Mouse (Mus musculus) kidney, embryonic 15.5 days (tissue): Measurements from ENCODE around the gene Ghrhr. TPM values are rescaled to one million over a fixed set of nuclear protein-coding genes. Genes with fewer than 3 reads are reported as not detected.
A peak's percentile ranks its signal among the peaks of the same experiment; 100 is the strongest.

ENCODE experiments used
- ATAC-seq: fragments of 200-750 bp; cut with Nextera tagmentation; replicated peaks from 2 replicates; pipeline ENCODE4 v1.8.0; 2017; ENCODE audit warnings: moderate TSS enrichment; ENCODE audit not compliant: low FRiP score
- H3K27ac ChIP-seq: fragments of 300-500 bp; sonication (generic); 2 replicates; pipeline ENCODE4 v1.5.1; 2015; ENCODE audit warnings: mild to moderate bottlenecking, inconsistent platforms
- H3K27me3 ChIP-seq: fragments of 300-500 bp; sonication (generic); 2 replicates; pipeline ENCODE4 v1.6.1; 2015; ENCODE audit warnings: inconsistent platforms
- H3K36me3 ChIP-seq: fragments of 300-500 bp; sonication (generic); 2 replicates; pipeline ENCODE4 v1.6.1; 2015; ENCODE audit warnings: inconsistent platforms
- H3K4me1 ChIP-seq: fragments of 300-500 bp; sonication (generic); 2 replicates; pipeline ENCODE4 v1.6.1; 2015; ENCODE audit warnings: inconsistent platforms
- H3K4me2 ChIP-seq: fragments of 300-500 bp; sonication (generic); 2 replicates; pipeline ENCODE4 v1.6.1; 2015; ENCODE audit warnings: moderate library complexity, mild to moderate bottlenecking, inconsistent platforms
- H3K4me3 ChIP-seq: fragments of 300-500 bp; sonication (generic); replicated peaks from 2 replicates; pipeline ENCODE4 v1.5.1; 2015; ENCODE audit warnings: mild to moderate bottlenecking, inconsistent platforms
- H3K9ac ChIP-seq: fragments of 300-500 bp; sonication (generic); 2 replicates; pipeline ENCODE4 v1.6.1; 2015; ENCODE audit warnings: mild to moderate bottlenecking, inconsistent platforms
- H3K9me3 ChIP-seq: fragments of 300-500 bp; sonication (generic); replicated peaks from 2 replicates; pipeline ENCODE4 v1.6.1; 2016; ENCODE audit warnings: inconsistent platforms
- WGBS: fragments of 180-500 bp; shearing (Covaris S2); methylation state at CpG from one replicate; pipeline ENCODE4 v1.1.7; 2015; ENCODE audit warnings: mixed read lengths; 5-methylcytosine and 5-hydroxymethylcytosine counted together
- polyA plus RNA-seq: library from polyadenylated mRNA; unstranded; fragments of >200 nt; fragmentation: Nextera tagmentation; extraction: Ambion mirVana; gene quantifications from 2 replicates; pipeline ENCODE4 v1.2.1, GENCODE M21; 2015

Gene Ghrhr
- polyA plus RNA-seq, 1 experiment from 2014 or later, result 0.05 TPM

DNA sequence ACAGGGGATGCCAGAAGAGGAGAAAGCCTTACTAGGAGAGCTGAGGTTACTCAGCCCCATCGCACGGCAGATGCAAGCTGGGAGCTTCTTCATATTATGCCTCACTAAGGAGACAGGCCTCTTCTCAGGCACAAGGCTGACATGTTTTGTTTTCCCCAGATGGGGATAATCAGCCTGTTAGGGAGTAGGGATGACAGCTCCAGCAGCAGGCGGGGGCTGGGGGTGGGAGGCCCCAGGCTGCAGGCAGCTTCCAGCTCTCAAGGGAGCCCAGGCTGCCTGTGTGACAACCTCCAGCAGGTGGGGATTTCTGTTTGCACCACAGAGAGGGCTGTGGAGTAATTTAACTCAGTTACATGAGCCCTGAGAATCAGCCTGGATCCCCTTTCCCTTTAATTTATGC lies 58.3 kb downstream of the Ghrhr start:
- Histone ChIP-seq H3K4me1 (peaks cover 21% of the 10 kb centered on the region), H3K9me3 (no peaks in the 10 kb centered on the region), H3K4me2 (no peak overlapping the region), H3K27me3 (no peaks in the 10 kb centered on the region), H3K36me3 (no peaks in the 10 kb centered on the region), H3K27ac (peak overlapping the region; percentile 74), H3K9ac (no peak overlapping the region), H3K4me3 (no peak overlapping the region)
- WGBS, result 21% methylated on average over 3 of the region's 3 CpGs
- peak; percentile 91 for ATAC-seq

DNA sequence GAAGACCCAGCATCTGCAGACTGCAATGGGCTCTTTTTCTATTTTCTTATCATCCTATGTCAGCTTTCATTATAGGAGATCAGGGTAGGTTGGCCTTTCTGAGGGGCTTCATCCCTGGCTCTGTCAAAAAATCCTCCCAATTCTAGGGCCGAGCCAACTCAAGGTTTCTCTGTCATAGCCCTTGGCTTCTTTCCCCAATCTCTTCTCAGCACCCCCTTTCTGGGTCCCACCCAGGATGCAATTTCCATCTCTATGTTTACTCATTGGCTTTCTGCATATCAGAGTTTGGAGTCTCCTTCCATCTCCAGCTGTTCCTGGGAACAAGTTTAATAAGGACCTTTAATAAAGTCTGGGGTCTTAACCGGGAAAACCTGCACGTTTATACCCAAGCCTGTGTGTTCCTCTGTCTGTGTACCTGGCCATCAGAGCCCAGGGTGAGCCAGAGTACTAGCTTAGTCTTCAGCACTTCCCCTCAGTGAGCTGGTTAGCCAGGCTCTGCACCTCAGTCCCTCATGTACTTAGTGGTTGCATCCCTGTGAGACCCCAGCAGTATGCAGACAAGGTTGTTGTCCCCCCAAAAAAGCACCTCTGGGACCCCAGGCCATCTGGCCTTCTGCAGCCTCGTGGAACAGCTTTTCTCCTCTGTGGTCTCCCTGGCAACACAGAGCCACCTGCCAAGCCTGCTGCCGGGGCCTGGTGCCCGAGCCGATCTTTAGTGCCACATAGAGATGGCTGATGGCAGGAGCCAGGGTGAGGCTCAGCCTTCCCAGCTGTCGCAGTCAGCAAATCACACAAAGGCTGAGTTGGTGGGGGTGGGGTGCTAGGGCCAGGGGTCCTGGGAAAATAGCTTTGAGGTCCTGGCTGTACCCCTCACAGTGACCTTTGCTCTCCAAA lies 59.4 kb downstream of the Ghrhr start:
- no peak overlapping the region for H3K4me3 ChIP-seq
- ATAC-seq, result no peak
- H3K9me3 ChIP-seq, result no peaks in the 10 kb centered on the region
- H3K4me2 ChIP-seq, result no peak overlapping the region
- H3K27ac ChIP-seq, result no peak overlapping the region
- no peak overlapping the region for H3K9ac ChIP-seq
- H3K27me3 ChIP-seq, result no peaks in the 10 kb centered on the region
- 60% methylated on average over 8 of the region's 8 CpGs for WGBS
- H3K36me3 ChIP-seq, result no peaks in the 10 kb centered on the region
- peaks cover 21% of the 10 kb centered on the region for H3K4me1 ChIP-seq

DNA sequence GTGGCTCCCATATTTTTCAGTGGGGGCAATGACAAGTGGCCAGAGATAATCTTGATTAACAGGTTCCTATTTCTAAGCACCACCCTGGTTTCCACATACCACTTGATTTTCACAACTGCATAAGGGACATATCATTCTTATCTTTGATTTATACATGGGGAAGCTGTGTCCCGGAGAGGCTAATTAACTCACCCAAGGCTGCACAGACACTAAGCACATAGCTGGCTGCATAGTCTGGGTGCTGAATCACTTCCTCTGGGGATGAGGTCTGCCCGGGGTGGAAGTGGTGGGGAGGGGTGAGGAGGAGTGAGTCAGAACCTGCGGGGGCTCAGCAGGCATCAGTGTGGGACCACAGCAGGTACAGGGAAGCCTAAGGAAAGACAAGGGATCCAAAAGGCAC lies 61.8 kb downstream of the Ghrhr start:
- Histone ChIP-seq H3K27me3 (no peaks in the 10 kb centered on the region), H3K4me2 (no peak overlapping the region)
- 31% methylated on average over 3 of the region's 3 CpGs for WGBS

More for the DNA sequence above, 61.8 kb downstream of the Ghrhr start:
- Histone ChIP-seq H3K27ac (no peak overlapping the region), H3K4me1 (peaks cover 21% of the 10 kb centered on the region), H3K36me3 (no peaks in the 10 kb centered on the region), H3K9me3 (no peaks in the 10 kb centered on the region), H3K9ac (no peak overlapping the region), H3K4me3 (no peak overlapping the region)
- ATAC-seq, result no peak

Other genes with a start within 250 kb of the Ghrhr start
- gene Crhr2, start 243.3 kb upstream of the Ghrhr start, polyA plus RNA-seq, result 0.13 and 0.26 TPM in 2 replicates
- 5.9 and 6.1 TPM in 2 replicates for gene Inmt, start 201.3 kb upstream of the Ghrhr start, polyA plus RNA-seq
- gene Mindy4, start 172.9 kb upstream of the Ghrhr start, polyA plus RNA-seq, result 15.6 and 16.0 TPM in 2 replicates
- 29.9 and 38.4 TPM in 2 replicates for gene Aqp1, start 39.9 kb upstream of the Ghrhr start, polyA plus RNA-seq
- gene Adcyap1r1, start 75.7 kb downstream of the Ghrhr start, polyA plus RNA-seq, result 3.1 and 3.4 TPM in 2 replicates